Comparison of ENCODE assay signal across 12 mouse cellular contexts in the genomic region with DNA sequence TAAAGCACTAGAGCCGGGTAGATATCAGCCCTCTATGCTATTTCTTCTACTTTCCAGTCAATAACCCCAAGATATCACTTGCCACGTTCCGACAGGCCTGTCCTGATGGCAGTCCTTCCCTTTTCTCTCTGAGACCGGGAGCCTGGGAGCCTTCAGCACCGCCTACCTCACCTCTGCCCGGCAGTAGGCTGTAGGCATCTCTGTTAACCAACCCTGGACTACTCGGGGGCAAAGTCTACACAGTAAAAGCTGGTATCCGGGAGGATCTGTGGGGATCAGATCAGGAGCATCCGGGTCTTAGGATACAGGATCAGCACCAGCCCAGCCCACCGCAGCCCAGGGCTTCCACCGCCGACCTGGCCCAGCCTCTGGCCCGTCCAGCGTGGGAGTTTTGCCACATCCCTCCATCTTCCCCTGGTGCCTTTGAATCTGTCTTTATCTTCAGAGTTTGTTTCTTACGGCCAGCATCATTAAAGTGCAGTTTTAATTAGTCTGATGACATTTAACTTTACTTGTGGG. TPM values are rescaled to one million over a fixed set of nuclear protein-coding genes. Genes with fewer than 3 reads are reported as not detected.
DNase-seq lines count a peak whose midpoint lies in the region; ATAC-seq and TF ChIP-seq lines count a peak whose summit lies in the region.
"Had no signal": no experiment of that assay in that cellular context is flagged by ENCODE, and none has a peak within 500 bp of the region (broad histone marks: within the 10 kb centered on the region; RNA-seq: fewer than 3 reads in every experiment).

No protein-coding gene starts in this region.

- no peak overlapping the region for H3K4me2 ChIP-seq in forebrain, embryonic 11.5 days (ENCODE audit: low read depth, low read length, severe bottlenecking)
- H3K4me2 ChIP-seq in forebrain, embryonic 14.5 days (ENCODE audit: low read length), result no peak overlapping the region
- no peak overlapping the region for H3K4me2 ChIP-seq in kidney, embryonic 14.5 days (replicated peaks; ENCODE audit: low read depth, low read length)
- no peak overlapping the region for H3K4me2 ChIP-seq in liver, embryonic 16.5 days (ENCODE audit: low read depth, low read length)

- no peaks in the 10 kb centered on the region for H3K27me3 ChIP-seq in forebrain, embryonic 11.5 days (ENCODE audit: control insufficient read depth, insufficient read depth, low read length)
- H3K27me3 ChIP-seq in forebrain, embryonic 14.5 days (replicated peaks; ENCODE audit: control insufficient read depth, insufficient read depth, low read length), result no peaks in the 10 kb centered on the region
- no peaks in the 10 kb centered on the region for H3K27me3 ChIP-seq in kidney, embryonic 14.5 days (ENCODE audit: control insufficient read depth, insufficient read depth, low read length)
- no peaks in the 10 kb centered on the region for H3K27me3 ChIP-seq in liver, embryonic 16.5 days (ENCODE audit: control insufficient read depth, insufficient read depth, low read depth, low read length)
- H3K27me3 ChIP-seq: midbrain, embryonic 12.5 days had no signal

- ATAC-seq in forebrain, embryonic 11.5 days (replicated peaks; ENCODE audit: low FRiP score), result no peak
- no peak for ATAC-seq in forebrain, embryonic 14.5 days
- no peak for ATAC-seq in kidney, embryonic 14.5 days (ENCODE audit: low FRiP score, low TSS enrichment)
- peak; percentile 25; the same call in 1 of the 2 replicates for ATAC-seq in liver, embryonic 16.5 days (ENCODE audit: low read depth)

- no peak for DNase-seq in forebrain, embryonic 11.5 days (ENCODE audit: low spot score)
- no peak for DNase-seq in forebrain, embryonic 14.5 days (ENCODE audit: low spot score)
- DNase-seq in lung, adult 2 months, result peak; percentile 6
- DNase-seq in lung, postnatal 14 days, result no peak
- no peak for DNase-seq in spleen, adult 12 weeks (ENCODE audit: low spot score)
- no peak for DNase-seq in layer of hippocampus, postnatal 10 days (ENCODE audit: low spot score in 2 of 2)
- DNase-seq: adrenal gland, postnatal 14 days; cerebellum, adult 9-10 months; gastrocnemius, postnatal 10 days had no signal

- H3K9ac ChIP-seq in forebrain, embryonic 11.5 days (ENCODE audit: low read length), result no peak overlapping the region
- H3K9ac ChIP-seq in forebrain, embryonic 14.5 days (ENCODE audit: low read length), result no peak overlapping the region
- H3K9ac ChIP-seq in kidney, embryonic 14.5 days (ENCODE audit: low read depth, low read length), result no peak overlapping the region
- no peak overlapping the region for H3K9ac ChIP-seq in liver, embryonic 16.5 days (ENCODE audit: low read depth, low read length)
- H3K9ac ChIP-seq: midbrain, embryonic 12.5 days had no signal

- no peaks in the 10 kb centered on the region for H3K36me3 ChIP-seq in forebrain, embryonic 11.5 days (ENCODE audit: control insufficient read depth, insufficient read depth, low read length)
- H3K36me3 ChIP-seq in forebrain, embryonic 14.5 days (ENCODE audit: control insufficient read depth, insufficient read depth, low read length), result no peaks in the 10 kb centered on the region
- H3K36me3 ChIP-seq in kidney, embryonic 14.5 days (ENCODE audit: control insufficient read depth, insufficient read depth, low read length), result no peaks in the 10 kb centered on the region
- no peaks in the 10 kb centered on the region for H3K36me3 ChIP-seq in liver, embryonic 16.5 days (ENCODE audit: control insufficient read depth, insufficient read depth)
- H3K36me3 ChIP-seq: midbrain, embryonic 12.5 days had no signal

- H3K4me1 ChIP-seq in forebrain, embryonic 11.5 days (replicated peaks; ENCODE audit: control insufficient read depth, insufficient read depth, low read length), result peaks cover 12% of the 10 kb centered on the region
- H3K4me1 ChIP-seq in forebrain, embryonic 14.5 days (ENCODE audit: control insufficient read depth, insufficient read depth, low read length), result no peaks in the 10 kb centered on the region; the same call in 1 of the 2 replicates
- peaks cover 62% of the 10 kb centered on the region for H3K4me1 ChIP-seq in lung, adult 2 months (ENCODE audit: control insufficient read depth, insufficient read depth, low read length)
- peaks cover 62% of the 10 kb centered on the region for H3K4me1 ChIP-seq in kidney, embryonic 14.5 days (ENCODE audit: control insufficient read depth, insufficient read depth, low read length)
- H3K4me1 ChIP-seq in liver, embryonic 16.5 days (ENCODE audit: control insufficient read depth, low read depth, low read length), result peaks cover 59% of the 10 kb centered on the region

- 80% methylated on average over 15 of the region's 15 CpGs for WGBS in forebrain, embryonic 11.5 days
- 75% methylated on average over 15 of the region's 15 CpGs for WGBS in forebrain, embryonic 14.5 days
- 61% methylated on average over 15 of the region's 15 CpGs for WGBS in lung, adult 2 months
- WGBS in kidney, embryonic 14.5 days, result 66% methylated on average over 15 of the region's 15 CpGs
- 59% methylated on average over 15 of the region's 15 CpGs for WGBS in liver, embryonic 16.5 days (ENCODE audit: insufficient replicate concordance)

- no peak for TF ChIP-seq CTCF in lung, adult 2 months (IDR thresholded peaks at IDR 0.05; ENCODE audit: insufficient read depth, low read length)

- H3K9me3 ChIP-seq in forebrain, embryonic 11.5 days (ENCODE audit: control insufficient read depth, low read length), result no peaks in the 10 kb centered on the region
- H3K9me3 ChIP-seq in forebrain, embryonic 14.5 days (replicated peaks; ENCODE audit: control insufficient read depth, low read length), result no peaks in the 10 kb centered on the region
- H3K9me3 ChIP-seq in kidney, embryonic 14.5 days (ENCODE audit: control insufficient read depth, low read length), result no peaks in the 10 kb centered on the region
- H3K9me3 ChIP-seq in liver, embryonic 16.5 days (replicated peaks; ENCODE audit: control insufficient read depth, low read length), result no peaks in the 10 kb centered on the region
- H3K9me3 ChIP-seq: midbrain, embryonic 12.5 days had no signal

- no peak for TF ChIP-seq POLR2A in lung, adult 2 months (IDR thresholded peaks at IDR 0.05; ENCODE audit: borderline replicate concordance, extremely low read depth, low read depth, low read length)

- peak overlapping the region; percentile 1; the same call in 1 of the 2 replicates for H3K27ac ChIP-seq in forebrain, embryonic 11.5 days (ENCODE audit: low read depth, low read length)
- no peak overlapping the region for H3K27ac ChIP-seq in forebrain, embryonic 14.5 days (ENCODE audit: low read depth, low read length)
- peak overlapping the region; percentile 63; the same call in 1 of the 2 replicates for H3K27ac ChIP-seq in kidney, embryonic 14.5 days (ENCODE audit: low read depth, low read length)
- H3K27ac ChIP-seq in liver, embryonic 16.5 days (ENCODE audit: low read length), result peak overlapping the region; percentile 86
- H3K27ac ChIP-seq: midbrain, embryonic 12.5 days had no signal

- H3K4me3 ChIP-seq in forebrain, embryonic 11.5 days (ENCODE audit: low read depth, low read length), result no peak overlapping the region
- no peak overlapping the region for H3K4me3 ChIP-seq in forebrain, embryonic 14.5 days (ENCODE audit: low read depth, low read length)
- no peak overlapping the region for H3K4me3 ChIP-seq in lung, adult 2 months (replicated peaks; ENCODE audit: extremely low read depth, low read depth, low read length)
- no peak overlapping the region for H3K4me3 ChIP-seq in kidney, embryonic 14.5 days (ENCODE audit: low read length)
- H3K4me3 ChIP-seq in liver, embryonic 16.5 days (ENCODE audit: low read depth, low read length), result no peak overlapping the region
- H3K4me3 ChIP-seq: midbrain, embryonic 12.5 days had no signal

RNA-seq across cellular contexts. Expression of gene Pxn, which starts 16.6 kb away (rescaled TPM):
- 11.9 and 12.3 TPM in 2 replicates for polyA plus RNA-seq in forebrain, embryonic 11.5 days (2014; fragmentation: Nextera tagmentation; extraction: Ambion mirVana)
- 7.5 and 9.8 TPM in 2 replicates for polyA plus RNA-seq in forebrain, embryonic 14.5 days (2014; fragmentation: Nextera tagmentation; extraction: Ambion mirVana)
- polyA plus RNA-seq in lung, adult 2 months (2012; rRNA removed), result 214 and 226 TPM in 2 replicates
- 21.9 and 22.4 TPM in 2 replicates for polyA plus RNA-seq in kidney, embryonic 14.5 days (2014; fragmentation: Nextera tagmentation; extraction: Ambion mirVana)
- 17.2 and 19.1 TPM in 2 replicates for polyA plus RNA-seq in liver, embryonic 16.5 days (2015; fragmentation: Nextera tagmentation; extraction: Ambion mirVana)
- total RNA-seq in layer of hippocampus, postnatal 10 days (2021), result 10 to 100 TPM; 30.0 to 30.8 TPM

RNA-seq across cellular contexts. Expression of gene Rplp0, which starts 36.2 kb away (rescaled TPM):
- polyA plus RNA-seq in forebrain, embryonic 11.5 days (2014; fragmentation: Nextera tagmentation; extraction: Ambion mirVana), result 1,156 and 1,197 TPM in 2 replicates
- 1,112 and 1,434 TPM in 2 replicates for polyA plus RNA-seq in forebrain, embryonic 14.5 days (2014; fragmentation: Nextera tagmentation; extraction: Ambion mirVana)
- 1,185 and 1,411 TPM in 2 replicates for polyA plus RNA-seq in lung, adult 2 months (2012; rRNA removed)
- 1,879 and 2,111 TPM in 2 replicates for polyA plus RNA-seq in kidney, embryonic 14.5 days (2014; fragmentation: Nextera tagmentation; extraction: Ambion mirVana)
- 919 and 997 TPM in 2 replicates for polyA plus RNA-seq in liver, embryonic 16.5 days (2015; fragmentation: Nextera tagmentation; extraction: Ambion mirVana)
- total RNA-seq in layer of hippocampus, postnatal 10 days (2021), result 100 to 1,000 TPM; 458 to 467 TPM

RNA-seq across cellular contexts. Expression of gene Sirt4, which starts 38.5 kb away (rescaled TPM):
- polyA plus RNA-seq in forebrain, embryonic 11.5 days (2014; fragmentation: Nextera tagmentation; extraction: Ambion mirVana), result 20.6 and 22.0 TPM in 2 replicates
- 19.5 and 24.3 TPM in 2 replicates for polyA plus RNA-seq in forebrain, embryonic 14.5 days (2014; fragmentation: Nextera tagmentation; extraction: Ambion mirVana)
- polyA plus RNA-seq in lung, adult 2 months (2012; rRNA removed), result 36.5 and 38.3 TPM in 2 replicates
- polyA plus RNA-seq in kidney, embryonic 14.5 days (2014; fragmentation: Nextera tagmentation; extraction: Ambion mirVana), result 16.4 and 20.9 TPM in 2 replicates
- polyA plus RNA-seq in liver, embryonic 16.5 days (2015; fragmentation: Nextera tagmentation; extraction: Ambion mirVana), result 4.6 and 6.5 TPM in 2 replicates
- 10 to 100 TPM; 25.8 to 29.8 TPM for total RNA-seq in layer of hippocampus, postnatal 10 days (2021)

RNA-seq across cellular contexts. Expression of gene Gcn1l1, which starts 42.0 kb away (rescaled TPM):
- polyA plus RNA-seq in forebrain, embryonic 11.5 days (2014; fragmentation: Nextera tagmentation; extraction: Ambion mirVana), result 54.8 and 62.4 TPM in 2 replicates
- 29.2 and 41.2 TPM in 2 replicates for polyA plus RNA-seq in forebrain, embryonic 14.5 days (2014; fragmentation: Nextera tagmentation; extraction: Ambion mirVana)
- polyA plus RNA-seq in lung, adult 2 months (2012; rRNA removed), result 36.8 and 52.8 TPM in 2 replicates
- polyA plus RNA-seq in kidney, embryonic 14.5 days (2014; fragmentation: Nextera tagmentation; extraction: Ambion mirVana), result 44.3 and 56.0 TPM in 2 replicates
- polyA plus RNA-seq in liver, embryonic 16.5 days (2015; fragmentation: Nextera tagmentation; extraction: Ambion mirVana), result 14.1 and 14.8 TPM in 2 replicates
- total RNA-seq in layer of hippocampus, postnatal 10 days (2021), result 10 to 100 TPM; 76.4 to 96.2 TPM

RNA-seq across cellular contexts. Expression of gene Pla2g1b, which starts 57.0 kb away (rescaled TPM):
- not detected in 2 replicates for polyA plus RNA-seq in forebrain, embryonic 11.5 days (2014; fragmentation: Nextera tagmentation; extraction: Ambion mirVana)
- not detected in 2 replicates for polyA plus RNA-seq in forebrain, embryonic 14.5 days (2014; fragmentation: Nextera tagmentation; extraction: Ambion mirVana)
- polyA plus RNA-seq in lung, adult 2 months (2012; rRNA removed), result 38.0 and 46.8 TPM in 2 replicates
- 0.46 and 0.57 TPM in 2 replicates for polyA plus RNA-seq in kidney, embryonic 14.5 days (2014; fragmentation: Nextera tagmentation; extraction: Ambion mirVana)
- polyA plus RNA-seq in liver, embryonic 16.5 days (2015; fragmentation: Nextera tagmentation; extraction: Ambion mirVana), result not detected in 2 replicates
- not detected for total RNA-seq in layer of hippocampus, postnatal 10 days (2021)
- total RNA-seq: adrenal gland, postnatal 14 days; gastrocnemius, postnatal 10 days had no signal
- polyA plus RNA-seq: midbrain, embryonic 12.5 days had no signal
